Mouse (Mus musculus) forebrain, embryonic 16.5 days (tissue): Measurements from ENCODE around the gene Atxn7l3. TPM values are rescaled to one million over a fixed set of nuclear protein-coding genes. Genes with fewer than 3 reads are reported as not detected.

Experiments used
- ATAC-seq: fragments of 200-750 bp; cut with Nextera tagmentation; 2 replicates; pipeline ENCODE4 v1.8.0; 2017; ENCODE audit warnings: mild to moderate bottlenecking, moderate library complexity
- H3K27ac ChIP-seq: fragments of 300-500 bp; sonication (generic); 2 replicates; pipeline ENCODE4 v1.5.1; 2014; ENCODE audit warnings: low read length, control low read depth
- H3K27me3 ChIP-seq: fragments of 300-500 bp; sonication (generic); replicated peaks from 2 replicates; pipeline ENCODE4 v1.6.1; 2014; ENCODE audit warnings: low read length; ENCODE audit not compliant: control insufficient read depth, insufficient read depth
- H3K36me3 ChIP-seq: fragments of 300-500 bp; sonication (generic); 2 replicates; pipeline ENCODE4 v1.6.1; 2014; ENCODE audit not compliant: control insufficient read depth, insufficient read depth
- H3K4me1 ChIP-seq: fragments of 300-500 bp; sonication (generic); replicated peaks from 2 replicates; pipeline ENCODE4 v1.6.1; 2014; ENCODE audit warnings: low read length; ENCODE audit not compliant: control insufficient read depth, insufficient read depth
- H3K4me2 ChIP-seq: fragments of 300-500 bp; sonication (generic); 2 replicates; pipeline ENCODE4 v1.6.1; 2014; ENCODE audit warnings: mild to moderate bottlenecking, low read length, control low read depth
- H3K4me3 ChIP-seq: fragments of 300-500 bp; sonication (generic); replicated peaks from 2 replicates; pipeline ENCODE4 v1.5.1; 2014; ENCODE audit warnings: mild to moderate bottlenecking, low read length, control low read depth
- H3K9ac ChIP-seq: fragments of 300-500 bp; sonication (generic); replicated peaks from 2 replicates; pipeline ENCODE4 v1.6.1; 2014; ENCODE audit warnings: low read depth, low read length, control low read depth
- H3K9me3 ChIP-seq: fragments of 300-500 bp; sonication (generic); 2 replicates; pipeline ENCODE4 v1.6.1; 2016; ENCODE audit warnings: low read length; ENCODE audit not compliant: control insufficient read depth
- WGBS: fragments of 180-500 bp; shearing (Covaris S2); extraction: QIAGEN DNeasy Blood & Tissue Kit; methylation state at CpG from one replicate; pipeline ENCODE4 v1.1.7; 2014; 5-methylcytosine and 5-hydroxymethylcytosine counted together
- polyA plus RNA-seq: library from polyadenylated mRNA; unstranded; fragments of >200 nt; fragmentation: Nextera tagmentation; extraction: Ambion mirVana; gene quantifications from 2 replicates; pipeline ENCODE4 v1.2.1, GENCODE M21; 2015

Atxn7l3 gene
- polyA plus RNA-seq, 1 experiment from 2014 or later = 29.5 TPM

DNA sequence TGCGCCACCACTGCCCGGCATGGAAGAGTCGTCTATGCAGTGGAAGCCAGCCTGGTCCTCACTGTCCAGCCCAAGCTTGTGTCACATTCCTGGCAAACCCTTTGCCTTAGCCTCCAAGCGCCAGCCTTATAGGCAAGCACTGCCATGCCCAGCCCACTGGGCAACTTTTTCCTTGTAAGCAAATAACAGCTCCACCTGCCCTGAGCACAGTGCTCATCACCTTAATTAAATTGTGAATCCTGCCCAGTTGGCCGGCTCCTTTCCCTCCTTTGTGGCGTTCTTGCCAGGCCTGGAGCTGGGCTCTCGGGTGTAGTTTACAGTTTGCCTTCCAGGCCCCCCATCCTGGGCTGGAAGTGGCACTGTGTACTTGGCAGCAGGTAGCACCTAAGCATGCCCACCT is 33.2 kb downstream of the Atxn7l3 start:
- Histone ChIP-seq H3K36me3 (no peaks in the 10 kb centered on the region), H3K4me2 (no peak overlapping the region), H3K4me1 (peaks cover 7% of the 10 kb centered on the region), H3K9ac (no peak overlapping the region), H3K27ac (no peak overlapping the region), H3K9me3 (no peaks in the 10 kb centered on the region), H3K4me3 (no peak overlapping the region), H3K27me3 (no peaks in the 10 kb centered on the region)
- WGBS = 90% methylated on average over 7 of the region's 7 CpGs
- ATAC-seq = no peak

DNA sequence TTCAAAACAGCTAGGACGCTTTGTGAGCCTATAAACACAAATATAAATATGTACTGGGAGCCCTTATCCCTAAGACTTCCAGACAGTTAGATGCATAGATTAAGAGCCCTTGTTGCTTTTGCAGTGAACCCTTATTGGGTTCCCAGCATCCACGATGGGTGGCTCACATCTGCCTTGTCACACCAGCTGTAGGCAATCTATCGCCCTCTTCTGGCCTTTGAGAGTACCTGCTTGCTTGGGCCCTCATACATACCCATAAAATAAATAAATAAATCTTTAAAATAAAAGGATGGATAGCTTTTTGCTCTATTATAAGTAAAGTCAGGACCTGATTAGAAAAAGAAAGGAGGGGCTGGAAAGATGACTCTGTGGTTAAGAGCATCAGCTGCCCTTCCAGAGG is 37.9 kb downstream of the Atxn7l3 start:
- WGBS = 88% methylated on average over 3 of the region's 3 CpGs
- no peak overlapping the region for H3K27ac ChIP-seq
- H3K4me3 ChIP-seq = no peak overlapping the region
- no peak overlapping the region for H3K9ac ChIP-seq
- H3K4me1 ChIP-seq = peaks cover 7% of the 10 kb centered on the region
- H3K4me2 ChIP-seq = no peak overlapping the region
- H3K27me3 ChIP-seq = no peaks in the 10 kb centered on the region
- no peak for ATAC-seq
- no peaks in the 10 kb centered on the region for H3K9me3 ChIP-seq
- H3K36me3 ChIP-seq = no peaks in the 10 kb centered on the region

DNA sequence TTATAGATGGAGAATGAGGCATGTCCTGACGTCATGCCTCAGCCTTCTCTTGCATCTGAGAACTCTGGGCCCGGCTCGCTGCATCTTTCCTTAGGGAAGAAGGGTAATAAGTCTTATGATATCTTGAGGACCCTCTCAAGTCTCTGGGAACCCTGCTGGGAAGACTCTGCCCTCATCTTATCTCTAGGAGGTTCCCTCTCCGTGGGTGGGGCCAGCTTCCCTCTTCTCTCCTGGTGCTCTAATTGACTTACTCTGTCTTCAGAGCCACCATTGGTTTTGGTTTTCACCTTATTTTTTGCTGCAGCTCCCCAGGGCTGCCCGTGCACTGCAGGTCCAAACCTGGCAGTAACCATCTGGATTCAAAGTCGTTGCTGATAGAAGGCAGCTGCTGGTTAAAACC is 38.3 kb downstream of the Atxn7l3 start:
- 89% methylated on average over 6 of the region's 6 CpGs for WGBS
- no peak overlapping the region for H3K9ac ChIP-seq
- no peak overlapping the region for H3K27ac ChIP-seq
- no peak overlapping the region for H3K4me3 ChIP-seq
- ATAC-seq = no peak
- H3K4me1 ChIP-seq = peaks cover 7% of the 10 kb centered on the region
- H3K27me3 ChIP-seq = no peaks in the 10 kb centered on the region
- H3K36me3 ChIP-seq = no peaks in the 10 kb centered on the region
- H3K9me3 ChIP-seq = no peaks in the 10 kb centered on the region
- H3K4me2 ChIP-seq = no peak overlapping the region

DNA sequence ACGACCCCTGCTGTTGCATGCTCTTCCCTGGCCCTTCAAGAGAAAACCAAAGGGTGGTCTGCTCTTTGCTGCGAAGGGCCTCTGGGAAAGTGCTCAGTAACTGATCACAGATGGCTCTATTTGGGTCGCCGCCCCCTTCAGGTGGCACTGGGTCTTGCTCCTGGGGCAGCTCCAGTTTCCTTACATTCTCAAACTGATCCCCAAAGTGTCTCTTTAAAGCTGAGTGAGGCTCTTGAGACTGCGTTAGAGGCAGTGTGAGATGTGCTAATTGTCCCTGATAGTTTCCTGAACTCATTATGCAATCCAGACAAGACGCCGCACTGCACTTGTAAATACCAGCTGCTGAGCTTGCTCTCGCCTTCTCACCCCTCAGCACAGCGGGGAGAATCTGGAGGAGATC is 38.9 kb downstream of the Atxn7l3 start:
- no peaks in the 10 kb centered on the region for H3K9me3 ChIP-seq
- no peak overlapping the region for H3K27ac ChIP-seq
- no peak overlapping the region for H3K4me3 ChIP-seq
- H3K36me3 ChIP-seq = no peaks in the 10 kb centered on the region
- no peak overlapping the region for H3K9ac ChIP-seq
- peaks cover 7% of the 10 kb centered on the region for H3K4me1 ChIP-seq
- H3K27me3 ChIP-seq = no peaks in the 10 kb centered on the region
- H3K4me2 ChIP-seq = no peak overlapping the region
- 0 out of 2 replicates have a peak, but pooled peaks have one; percentile 20 for ATAC-seq
- WGBS = 20% methylated on average over 9 of the region's 9 CpGs

DNA sequence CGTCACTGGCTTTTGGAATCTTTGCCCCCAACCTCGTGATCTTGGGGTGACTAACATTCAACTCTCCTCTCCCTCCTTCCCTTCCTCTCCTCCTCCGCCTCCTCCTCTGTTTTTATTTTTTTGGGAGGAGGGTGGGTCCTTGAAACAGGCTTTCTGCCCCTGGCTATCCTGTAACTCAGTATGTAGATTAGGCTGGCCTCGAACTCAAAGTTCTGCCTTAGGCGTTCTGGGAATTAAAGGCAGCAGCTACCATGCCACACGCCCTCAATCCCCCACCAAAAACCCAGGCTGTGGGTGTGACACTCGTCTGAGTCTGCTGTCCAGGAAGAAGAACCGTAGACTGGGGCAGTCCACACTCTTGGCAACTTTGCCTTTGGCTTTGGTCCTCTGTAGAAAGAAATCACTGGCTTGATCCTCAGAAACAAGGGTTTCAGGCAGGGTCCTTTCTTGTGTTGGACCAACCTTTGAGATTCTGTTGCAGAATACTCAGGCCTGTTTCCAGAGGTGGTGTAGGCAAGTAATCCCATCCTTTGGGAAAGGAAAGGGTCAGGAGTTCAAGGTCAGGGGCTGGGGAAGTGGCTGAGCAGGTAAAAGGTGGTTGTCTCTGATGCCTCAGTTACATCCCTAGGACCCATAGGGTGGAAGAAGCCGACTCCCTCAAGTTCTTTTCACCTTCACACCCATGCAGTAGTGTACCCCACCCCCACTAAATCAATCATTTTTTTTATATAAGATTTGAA is 46.9 kb downstream of the Atxn7l3 start:
- H3K9me3 ChIP-seq = no peaks in the 10 kb centered on the region
- H3K36me3 ChIP-seq = no peaks in the 10 kb centered on the region
- 13% methylated on average over 9 of the region's 9 CpGs for WGBS
- H3K27ac ChIP-seq = no peak overlapping the region
- no peaks in the 10 kb centered on the region for H3K27me3 ChIP-seq
- peaks cover 27% of the 10 kb centered on the region for H3K4me1 ChIP-seq
- no peak for ATAC-seq
- peak overlapping the region; percentile 45 for H3K9ac ChIP-seq
- H3K4me3 ChIP-seq = peak overlapping the region; percentile 55
- peak overlapping the region; percentile 93 for H3K4me2 ChIP-seq

DNA sequence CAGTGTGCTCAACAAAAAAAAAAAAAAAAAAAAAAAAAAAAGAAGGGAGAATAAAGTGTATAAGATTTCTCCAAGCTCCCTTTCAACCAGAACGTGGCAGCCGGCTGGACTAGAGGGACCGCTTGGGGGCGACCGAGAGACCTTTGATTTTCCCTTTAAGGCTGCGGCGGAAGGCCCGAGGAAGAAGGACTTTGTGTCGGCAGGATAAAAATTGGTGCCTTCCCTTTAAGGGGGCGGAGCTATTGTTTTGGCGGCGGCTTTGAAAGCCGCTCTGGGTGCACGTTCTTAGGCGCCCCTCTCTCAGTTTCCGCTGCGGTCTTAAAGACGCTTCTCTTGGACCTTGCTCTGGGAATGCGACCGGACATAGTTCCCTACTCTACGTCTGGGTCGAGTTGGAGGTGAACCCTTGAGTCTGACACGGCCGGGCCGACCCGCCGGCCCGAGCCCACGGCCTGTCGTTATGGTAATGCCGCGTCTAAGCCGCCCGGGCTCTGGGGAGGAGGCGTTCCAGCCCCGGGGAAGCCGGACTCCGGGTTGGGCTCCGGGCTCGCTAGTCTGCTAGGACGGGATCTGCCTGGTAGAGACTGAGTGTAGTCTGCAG is 47.7 kb downstream of the Atxn7l3 start, which contains the start of gene BC030867:
BC030867 (plus strand) TSS at position 253 of the 601 bp plus-strand sequence.
- WGBS = 0% methylated on average over 41 of the region's 41 CpGs
- Histone ChIP-seq H3K4me3 (peak within 1 kb of the TSS; percentile 55), H3K9me3 (no peaks in the 10 kb centered on the region), H3K9ac (peak within 1 kb of the TSS; percentile 45), H3K27me3 (no peaks in the 10 kb centered on the region), H3K4me2 (peak within 1 kb of the TSS; percentile 93), H3K36me3 (no peaks in the 10 kb centered on the region), H3K4me1 (peaks cover 28% of the 10 kb centered on the region), H3K27ac (no peak within 1 kb of the TSS)
- peak; percentile 39 for ATAC-seq

- 87% methylated on average over 4 of the region's 4 CpGs for WGBS
- no peak overlapping the region for H3K27ac ChIP-seq
- no peak for ATAC-seq
- H3K4me2 ChIP-seq = no peak overlapping the region
- 0 out of 2 replicates have a peak, but pooled peaks cover under 1% of the 10 kb centered on the region for H3K9me3 ChIP-seq
- peaks cover 28% of the 10 kb centered on the region for H3K4me1 ChIP-seq
- H3K27me3 ChIP-seq = no peaks in the 10 kb centered on the region
- H3K4me3 ChIP-seq = no peak overlapping the region
- no peaks in the 10 kb centered on the region for H3K36me3 ChIP-seq
- H3K9ac ChIP-seq = no peak overlapping the region
Measured at GRCm38 (mm10) chr11:102246871-102247270, 49.6 kb downstream of the Atxn7l3 start.

- 72% methylated on average over 6 of the region's 6 CpGs for WGBS
- no peak for ATAC-seq
- 0 out of 2 replicates have a peak, but pooled peaks cover 4% of the 10 kb centered on the region for H3K9me3 ChIP-seq
Measured at GRCm38 (mm10) chr11:102246273-102246635, 50.2 kb downstream of the Atxn7l3 start.

GRCm38 (mm10) chr11:102245581-102246272 is 50.7 kb downstream of the Atxn7l3 start:
- peaks cover 28% of the 10 kb centered on the region for H3K4me1 ChIP-seq
- peak overlapping the region; percentile 40 for H3K4me3 ChIP-seq
- H3K27ac ChIP-seq = peak overlapping the region; percentile 43
- WGBS = 36% methylated on average over 14 of the region's 14 CpGs
- H3K4me2 ChIP-seq = peak overlapping the region; percentile 75
- ATAC-seq = no peak
- H3K9ac ChIP-seq = peak overlapping the region; percentile 49
- no peaks in the 10 kb centered on the region for H3K36me3 ChIP-seq
- 0 out of 2 replicates have a peak, but pooled peaks cover 4% of the 10 kb centered on the region for H3K9me3 ChIP-seq
- H3K27me3 ChIP-seq = no peaks in the 10 kb centered on the region

More at GRCm38 (mm10) chr11:102246273-102246635, 50.2 kb downstream of the Atxn7l3 start:
- no peaks in the 10 kb centered on the region for H3K36me3 ChIP-seq
- H3K4me3 ChIP-seq = no peak overlapping the region
- H3K9ac ChIP-seq = no peak overlapping the region
- H3K4me2 ChIP-seq = no peak overlapping the region
- no peaks in the 10 kb centered on the region for H3K27me3 ChIP-seq
- H3K4me1 ChIP-seq = peaks cover 28% of the 10 kb centered on the region
- no peak overlapping the region for H3K27ac ChIP-seq
